Mouse (Mus musculus) neural tube, embryonic 10.5 days (tissue): ENCODE data around the gene Wbp1.

Experiments used
- DNase-seq: peaks from one replicate; pipeline ENCODE4 v3.0.0-alpha.2; 2017; ENCODE audit warnings: low spot score; ENCODE audit errors: extremely low spot score

Wbp1 gene

GRCm38 (mm10) chr6:83084477-83084876, 36.9 kb downstream of the Wbp1 start:
- DNase-seq = no peak

- DNase-seq = no peak
Measured at GRCm38 (mm10) chr6:83083497-83083896, 37.9 kb downstream of the Wbp1 start.

GRCm38 (mm10) chr6:83080210-83080609, 41.1 kb downstream of the Wbp1 start:
- DNase-seq = no peak

GRCm38 (mm10) chr6:83078324-83078858, 43.0 kb downstream of the Wbp1 start:
- peak; percentile 100 for DNase-seq

GRCm38 (mm10) chr6:83077630-83078323, 43.6 kb downstream of the Wbp1 start, which contains the start of gene Pcgf1:
Gene Pcgf1, plus strand, starts transcription at chr6:83077869.
- DNase-seq = no peak

- DNase-seq = no peak
Measured at GRCm38 (mm10) chr6:83074979-83075378, 46.4 kb downstream of the Wbp1 start.

GRCm38 (mm10) chr6:83071220-83071619, 50.1 kb downstream of the Wbp1 start:
- no peak for DNase-seq

- peak; percentile 82 for DNase-seq
Measured at GRCm38 (mm10) chr6:83070311-83071219, 50.8 kb downstream of the Wbp1 start.

GRCm38 (mm10) chr6:83070247-83070310, 51.3 kb downstream of the Wbp1 start, which contains the start of gene Tlx2:
Gene Tlx2, minus strand, starts transcription at chr6:83070293.
- no peak for DNase-seq

GRCm38 (mm10) chr6:83069488-83070246, 51.7 kb downstream of the Wbp1 start:
- DNase-seq = peak; percentile 66
